Mouse (Mus musculus): ENCODE data around the gene Kirrel2.

Gene Kirrel2

DNA sequence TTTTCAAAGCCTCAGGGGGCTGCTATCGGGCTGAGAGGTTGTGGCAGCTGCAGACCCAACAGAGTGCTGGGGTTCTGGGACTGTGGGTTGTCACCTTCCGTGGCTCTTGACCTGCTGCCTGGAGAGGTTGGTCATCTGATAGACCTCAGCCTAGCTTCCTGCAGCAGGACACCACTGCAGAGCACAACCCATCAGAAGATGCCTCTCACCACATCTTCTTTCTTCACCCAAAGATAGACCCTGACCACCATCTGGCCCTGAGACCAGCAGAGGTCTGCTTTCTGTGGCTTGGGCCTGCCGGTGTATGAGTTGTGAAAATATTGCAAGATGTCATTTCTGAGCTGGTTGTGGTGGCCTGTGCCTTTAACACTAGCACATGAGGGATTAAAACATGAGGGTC is 46.5 kb downstream of the Kirrel2 start:
- no peak for DNase-seq

- no peak for DNase-seq
These were observed 47.7 kb downstream of the Kirrel2 start for GRCm38 (mm10) chr7:30409789-30410188.

DNA sequence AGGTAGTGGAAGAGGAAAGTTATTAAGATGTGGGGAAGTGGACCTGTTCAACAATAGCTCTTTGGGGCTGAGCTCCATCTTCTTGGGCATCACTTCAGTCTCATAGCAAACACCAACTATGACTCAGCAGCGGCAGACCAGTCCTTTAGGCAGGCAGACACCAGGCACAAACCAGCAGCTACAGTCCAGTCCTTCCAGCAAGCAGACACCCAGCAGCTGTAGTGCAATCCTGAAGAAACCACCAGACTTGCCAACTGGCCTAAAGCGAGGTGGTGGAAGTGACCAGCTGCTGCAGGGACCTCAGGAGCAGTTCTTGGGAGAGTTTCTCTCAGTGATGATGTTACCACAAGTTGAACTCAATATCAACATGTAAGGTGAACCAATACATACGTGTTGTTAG is 48.9 kb downstream of the Kirrel2 start:
- DNase-seq, result no peak

GRCm38 (mm10) chr7:30402343-30402742 is 55.1 kb downstream of the Kirrel2 start:
- no peak for DNase-seq

DNA sequence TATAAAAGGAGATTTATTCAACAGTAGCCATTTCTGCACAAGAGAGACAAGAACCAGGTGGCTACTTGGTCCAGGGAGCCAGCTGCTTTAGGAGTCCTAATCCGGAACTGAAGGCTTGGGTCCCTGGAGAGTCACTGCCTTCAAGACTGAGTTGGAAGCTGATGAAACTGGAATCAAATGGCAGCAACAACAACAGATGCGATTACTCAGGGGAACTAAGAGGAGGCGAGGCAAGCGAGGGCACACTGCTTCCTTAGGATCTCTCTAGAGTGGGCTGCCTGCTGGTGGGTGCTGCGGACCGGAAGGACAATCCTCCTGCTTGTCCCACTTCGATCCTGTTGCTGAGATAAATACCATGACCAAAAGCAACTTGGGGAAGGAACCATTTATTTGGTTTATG is 57.8 kb downstream of the Kirrel2 start:
- no peak for DNase-seq
